Mouse (Mus musculus) liver, adult (tissue): ENCODE results near the gene Gm10645.

ENCODE experiments used
- GATA4 ChIP-seq: IDR thresholded peaks from 2 replicates; pipeline ENCODE4 v1.6.1; 2014; ENCODE audit warnings: mild to moderate bottlenecking, low read length; ENCODE audit not compliant: insufficient replicate concordance

The Gm10645 gene

GRCm38 (mm10) chr8:83165931-83166867 lies at the start of gene Gm10645:
TSS of gene Gm10645 (minus strand) at chr8:83166170.
- no peak for TF ChIP-seq GATA4

DNA sequence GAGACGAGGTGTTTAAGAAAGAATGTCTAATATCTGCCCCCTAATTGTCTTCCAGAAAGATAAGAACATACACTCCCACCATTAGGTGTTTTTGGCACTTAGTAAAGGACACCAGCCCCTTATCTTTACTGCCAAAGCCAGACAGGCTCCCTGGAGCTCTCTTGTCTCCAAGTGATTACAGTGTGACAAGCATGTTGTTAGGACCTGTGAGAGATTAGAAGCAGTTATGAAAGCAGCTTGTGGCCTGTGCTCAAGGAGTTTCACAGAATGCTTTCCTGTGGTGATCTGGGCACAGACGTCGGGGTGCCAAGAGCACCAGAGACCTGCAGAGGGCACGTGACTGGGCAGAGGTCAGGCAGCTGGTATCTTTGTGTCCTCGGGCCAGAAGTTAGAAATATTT lies 49.1 kb upstream of the Gm10645 start:
- no peak for TF ChIP-seq GATA4

DNA sequence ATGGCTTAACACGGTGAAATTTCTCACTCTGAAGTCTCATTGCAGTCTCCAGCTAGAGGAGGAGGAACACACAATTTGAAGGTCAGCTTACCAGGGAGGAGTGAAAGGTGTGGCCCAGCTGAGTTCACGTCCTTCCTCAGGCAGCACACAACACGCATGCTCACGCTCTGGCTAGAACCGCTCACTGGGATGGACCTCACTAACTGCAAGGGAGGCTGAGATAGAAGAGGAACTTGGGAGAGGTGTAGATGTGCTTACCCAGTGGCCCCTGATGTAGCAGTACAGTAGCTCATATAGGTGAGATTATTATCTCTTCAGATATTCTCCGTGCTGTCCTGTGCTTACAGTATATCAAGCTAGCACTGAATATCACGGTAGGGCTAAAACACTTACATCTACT lies 44.7 kb upstream of the Gm10645 start:
- TF ChIP-seq GATA4 = no peak

DNA sequence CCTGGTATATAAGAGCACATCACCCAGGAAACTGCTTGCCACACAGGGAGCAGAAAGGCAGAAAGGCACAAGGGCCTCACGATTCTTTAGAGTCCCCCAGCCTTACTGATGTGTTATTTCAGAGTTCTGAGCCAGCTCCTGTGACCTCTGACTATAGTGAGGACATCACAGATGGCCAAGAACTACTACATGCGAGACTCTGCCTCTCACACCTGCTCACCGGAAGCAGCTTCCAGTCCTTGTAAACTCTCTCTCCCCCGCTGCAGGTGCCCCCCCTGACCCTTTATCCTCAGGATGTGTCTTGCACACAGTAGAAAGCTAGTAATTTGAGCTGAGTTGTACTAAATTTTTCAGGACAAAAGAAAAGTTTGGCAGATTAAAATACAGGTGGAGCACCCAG lies 43.6 kb upstream of the Gm10645 start:
- no peak for TF ChIP-seq GATA4

DNA sequence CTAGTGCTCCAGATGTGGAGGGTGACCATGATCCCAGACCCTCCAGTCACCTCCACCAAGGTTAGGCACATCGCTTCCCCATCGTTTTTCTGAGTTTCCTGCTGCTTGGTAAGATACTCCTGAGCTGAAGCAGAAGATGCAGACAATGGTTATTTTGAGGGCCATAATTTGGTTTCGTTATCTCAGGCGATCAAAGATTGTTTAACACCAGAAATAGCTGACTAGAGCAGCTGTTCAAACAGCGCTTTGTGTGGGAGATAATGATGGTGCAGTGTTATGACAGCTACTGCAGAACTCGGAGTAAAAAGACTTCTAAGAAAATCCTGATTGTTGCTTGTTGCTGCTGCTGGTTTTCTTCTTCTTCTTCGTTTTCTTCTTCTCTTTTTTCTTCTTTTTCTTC lies 39.9 kb upstream of the Gm10645 start:
- TF ChIP-seq GATA4 = no peak

DNA sequence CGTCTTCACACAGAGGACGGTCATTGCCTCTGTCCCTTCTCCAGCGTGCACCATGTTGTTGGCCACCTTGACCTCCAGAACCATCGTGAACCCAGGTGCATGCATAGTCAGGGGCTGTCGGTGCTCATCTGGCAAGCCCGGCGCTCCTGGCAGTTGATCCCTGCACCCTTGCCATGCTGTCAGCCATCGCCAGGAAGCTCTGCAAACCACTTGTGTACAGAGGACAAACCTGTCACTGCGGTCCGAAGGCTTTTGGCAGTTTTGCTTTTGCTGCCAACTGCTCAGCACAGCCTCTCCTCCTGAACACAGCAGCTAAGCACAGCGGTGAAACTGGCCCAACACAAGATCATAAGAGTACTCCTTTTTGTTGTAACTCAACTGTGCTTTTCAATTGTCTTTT lies 37.0 kb upstream of the Gm10645 start:
- TF ChIP-seq GATA4 = no peak

GRCm38 (mm10) chr8:83200191-83201177 lies 34.5 kb upstream of the Gm10645 start:
- no peak for TF ChIP-seq GATA4

DNA sequence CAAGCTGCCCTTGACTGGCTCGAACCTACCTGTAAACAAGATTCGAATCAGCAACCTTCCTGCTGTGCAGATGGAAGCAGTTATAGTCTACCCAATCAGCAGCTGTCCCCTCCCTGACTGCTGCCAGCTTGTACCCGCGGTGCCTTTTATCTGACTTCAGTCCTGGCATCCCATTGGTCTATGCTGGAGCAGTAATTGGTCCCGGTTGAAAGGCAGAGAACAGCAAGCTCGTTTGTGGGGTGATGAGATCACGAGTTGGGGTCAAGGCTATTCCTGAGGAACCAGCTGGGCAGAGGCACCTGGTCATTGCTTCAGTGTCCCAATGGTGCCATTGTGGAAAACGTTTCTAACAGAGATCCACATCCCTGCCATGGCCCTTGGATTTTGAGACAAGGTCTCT lies 33.7 kb upstream of the Gm10645 start:
- no peak for TF ChIP-seq GATA4

DNA sequence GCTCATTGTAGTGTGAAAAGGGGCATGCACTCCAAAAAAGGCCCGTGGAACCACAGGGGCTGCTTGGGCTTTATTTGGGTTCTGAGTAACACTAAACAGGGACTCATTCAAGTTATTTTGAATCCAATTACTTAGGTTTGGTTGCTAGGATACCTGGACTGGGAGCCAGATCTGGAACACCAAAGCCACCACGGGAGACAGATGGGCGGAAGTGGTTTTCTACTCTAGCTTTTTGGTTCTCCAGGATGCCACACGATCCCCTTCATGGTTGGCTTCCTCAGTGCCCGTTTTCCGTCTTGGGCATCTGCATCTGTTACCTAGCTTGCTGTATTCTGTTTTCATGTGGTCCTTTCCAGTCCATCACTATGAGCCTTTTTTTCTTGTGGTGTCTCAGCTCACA lies 30.1 kb upstream of the Gm10645 start:
- TF ChIP-seq GATA4 = no peak

DNA sequence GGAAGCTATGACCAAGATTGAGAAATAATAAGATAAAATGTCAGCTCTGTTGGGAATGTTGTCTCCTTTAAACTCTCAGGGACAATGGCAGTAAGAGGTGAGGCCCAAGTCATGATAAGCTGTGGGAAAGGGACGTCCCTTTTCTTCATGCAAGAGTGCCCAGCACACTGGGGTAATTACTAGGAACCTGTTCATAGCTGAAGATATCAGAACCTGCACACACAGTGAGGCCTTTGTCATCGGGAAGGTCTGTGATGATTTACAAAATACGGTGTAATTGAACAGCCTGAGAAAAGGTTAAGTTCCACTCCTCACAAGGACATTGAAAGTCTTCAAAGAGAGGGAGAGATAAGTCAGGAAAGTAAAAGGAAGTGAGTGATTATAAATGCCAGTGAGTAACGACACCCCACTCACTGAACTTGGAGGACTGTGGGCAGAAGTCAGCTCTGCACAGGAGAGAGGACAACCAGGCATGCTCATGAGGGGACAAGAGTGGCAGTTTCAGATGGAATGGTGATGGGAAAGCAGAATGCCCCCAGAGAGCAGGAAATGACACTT lies 23.6 kb upstream of the Gm10645 start:
- TF ChIP-seq GATA4 = no peak

- TF ChIP-seq GATA4 = no peak
Measured at GRCm38 (mm10) chr8:83187363-83187962, 21.5 kb upstream of the Gm10645 start.

DNA sequence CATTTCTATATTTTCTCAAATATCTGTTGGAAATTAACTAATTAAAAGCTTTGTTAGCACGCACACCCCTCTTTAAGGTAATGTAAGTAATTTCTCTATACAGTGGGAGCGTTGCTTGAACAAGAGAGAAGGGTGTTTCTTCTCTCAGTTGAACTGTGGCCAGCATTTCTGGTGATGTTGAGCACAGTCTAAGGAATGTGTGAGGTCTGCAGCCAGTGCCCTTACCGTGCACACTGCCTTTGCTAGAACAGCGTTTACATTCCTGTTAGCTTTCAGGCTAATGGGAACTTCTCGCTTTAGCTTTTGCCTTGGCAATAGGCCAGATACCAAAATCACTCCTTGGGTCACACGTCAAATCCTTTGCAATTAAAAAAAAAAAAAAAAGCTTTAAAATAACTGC lies 20.4 kb upstream of the Gm10645 start:
- no peak for TF ChIP-seq GATA4

GRCm38 (mm10) chr8:83182784-83183183 lies 16.8 kb upstream of the Gm10645 start:
- no peak for TF ChIP-seq GATA4

DNA sequence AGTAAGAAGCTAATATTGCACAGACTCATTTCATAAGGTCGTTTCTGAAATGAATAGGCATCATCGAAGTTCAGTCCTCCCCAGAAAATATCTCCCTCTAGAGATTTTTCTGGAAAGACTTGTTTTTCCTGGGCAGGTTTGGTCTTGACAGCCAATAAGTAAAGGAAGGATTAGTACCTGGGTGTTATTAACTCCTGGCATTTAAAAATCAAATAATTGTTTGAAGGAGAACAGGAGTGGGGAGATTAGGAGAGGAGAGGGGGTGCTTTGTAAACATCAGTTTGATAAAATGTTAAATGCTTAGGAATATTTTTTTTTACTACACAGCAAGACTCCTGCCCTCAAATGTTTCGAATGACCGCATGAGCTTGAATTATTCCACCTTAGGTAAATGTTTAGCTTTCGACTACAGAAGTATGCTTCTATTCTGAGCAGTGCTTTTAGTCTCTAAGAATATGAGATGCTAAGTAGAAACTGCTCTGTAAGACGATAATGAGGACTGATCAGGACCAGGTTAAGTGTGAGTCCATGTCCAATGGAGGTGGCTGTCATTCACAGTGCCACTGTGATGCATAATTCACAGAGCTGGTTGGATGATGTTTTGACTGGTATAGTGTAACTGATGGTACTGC lies 16.0 kb upstream of the Gm10645 start:
- no peak for TF ChIP-seq GATA4

- TF ChIP-seq GATA4 = no peak
Measured at GRCm38 (mm10) chr8:83178228-83178742, 12.3 kb upstream of the Gm10645 start.
